Mouse (Mus musculus) heart, embryonic 15.5 days (tissue): ENCODE data around the gene Prss41. TPM values are rescaled to one million over a fixed set of nuclear protein-coding genes. Genes with fewer than 3 reads are reported as not detected.

Experiments used
- ATAC-seq: fragments of 200-750 bp; cut with Nextera tagmentation; replicated peaks from 2 replicates; pipeline ENCODE4 v1.8.0; 2017; ENCODE audit warnings: low read depth, moderate TSS enrichment; ENCODE audit not compliant: insufficient number of reproducible peaks, insufficient read depth, low FRiP score
- H3K27ac ChIP-seq: fragments of 300-500 bp; sonication (generic); 2 replicates; pipeline ENCODE4 v1.5.1; 2015; ENCODE audit warnings: mild to moderate bottlenecking, inconsistent platforms
- H3K27me3 ChIP-seq: fragments of 300-500 bp; sonication (generic); 2 replicates; pipeline ENCODE4 v1.6.1; 2015; ENCODE audit warnings: inconsistent platforms
- H3K36me3 ChIP-seq: fragments of 300-500 bp; sonication (generic); 2 replicates; pipeline ENCODE4 v1.6.1; 2015; ENCODE audit warnings: mild to moderate bottlenecking, inconsistent platforms
- H3K4me1 ChIP-seq: fragments of 300-500 bp; sonication (generic); replicated peaks from 2 replicates; pipeline ENCODE4 v1.6.1; 2015; ENCODE audit warnings: inconsistent platforms
- H3K4me2 ChIP-seq: fragments of 300-500 bp; sonication (generic); 2 replicates; pipeline ENCODE4 v1.6.1; 2015; ENCODE audit warnings: inconsistent platforms, mild to moderate bottlenecking, moderate library complexity
- H3K4me3 ChIP-seq: fragments of 300-500 bp; sonication (generic); 2 replicates; pipeline ENCODE4 v1.5.1; 2015; ENCODE audit warnings: mild to moderate bottlenecking, inconsistent platforms
- H3K9ac ChIP-seq: fragments of 300-500 bp; sonication (generic); 2 replicates; pipeline ENCODE4 v1.6.1; 2015; ENCODE audit warnings: mild to moderate bottlenecking, inconsistent platforms
- H3K9me3 ChIP-seq: fragments of 300-500 bp; sonication (generic); replicated peaks from 2 replicates; pipeline ENCODE4 v1.6.1; 2016; ENCODE audit warnings: inconsistent platforms
- WGBS: fragments of 180-500 bp; shearing (Covaris S2); methylation state at CpG from one replicate; pipeline ENCODE4 v1.1.7; 2015; ENCODE audit warnings: mixed read lengths; 5-methylcytosine and 5-hydroxymethylcytosine counted together
- microRNA-seq: library from miRNA; unstranded; fragments of <30 nt; microRNA quantifications from one replicate; pipeline ENCODE4, GENCODE M21; 2016
- polyA plus RNA-seq: library from polyadenylated mRNA; unstranded; fragments of >200 nt; fragmentation: Nextera tagmentation; extraction: Ambion mirVana; gene quantifications from 2 replicates; pipeline ENCODE4 v1.2.1, GENCODE M21; 2015

The Prss41 gene
- polyA plus RNA-seq, 1 experiment from 2014 or later, result 0.06 TPM

DNA sequence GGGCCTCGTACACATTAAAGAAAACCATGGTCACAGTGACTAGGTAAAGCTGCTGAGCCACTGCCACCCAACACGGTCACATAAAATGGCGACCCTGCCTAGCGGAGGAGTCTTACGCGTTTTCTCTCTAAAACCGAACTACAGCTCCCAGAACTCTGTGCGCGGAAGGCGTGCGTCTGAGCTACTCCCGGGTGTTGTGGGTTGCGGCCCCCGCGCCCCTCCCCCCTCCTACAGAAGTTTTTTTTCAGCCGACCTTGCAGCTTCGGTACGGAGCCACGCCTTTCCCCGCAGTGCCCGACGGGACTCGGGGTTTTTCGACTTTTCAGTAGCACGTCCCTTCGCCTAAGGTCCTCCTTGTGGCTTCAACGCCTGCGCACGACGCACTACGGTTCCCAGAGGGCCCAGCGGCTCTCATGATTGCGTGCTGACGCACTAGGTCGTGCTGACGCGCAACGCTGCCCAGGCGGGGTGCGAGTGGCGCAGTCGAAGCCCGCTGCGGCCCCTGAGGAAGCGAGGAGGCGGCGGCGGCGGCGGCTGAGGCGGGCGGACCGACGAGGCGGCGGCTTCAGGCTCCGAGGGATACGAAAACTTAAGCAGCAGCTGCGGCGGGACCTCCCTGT lies 41.1 kb downstream of the Prss41 start:
- Histone ChIP-seq H3K9ac (peak overlapping the region; percentile 90), H3K4me1 (peaks cover 31% of the 10 kb centered on the region), H3K36me3 (peaks cover 2% of the 10 kb centered on the region), H3K27ac (peak overlapping the region; percentile 94), H3K27me3 (no peaks in the 10 kb centered on the region), H3K4me3 (peak overlapping the region; percentile 72), H3K4me2 (peak overlapping the region; percentile 75), H3K9me3 (no peaks in the 10 kb centered on the region)
- peak; percentile 98 for ATAC-seq
- under 1% methylated on average over 59 of the region's 60 CpGs for WGBS

DNA sequence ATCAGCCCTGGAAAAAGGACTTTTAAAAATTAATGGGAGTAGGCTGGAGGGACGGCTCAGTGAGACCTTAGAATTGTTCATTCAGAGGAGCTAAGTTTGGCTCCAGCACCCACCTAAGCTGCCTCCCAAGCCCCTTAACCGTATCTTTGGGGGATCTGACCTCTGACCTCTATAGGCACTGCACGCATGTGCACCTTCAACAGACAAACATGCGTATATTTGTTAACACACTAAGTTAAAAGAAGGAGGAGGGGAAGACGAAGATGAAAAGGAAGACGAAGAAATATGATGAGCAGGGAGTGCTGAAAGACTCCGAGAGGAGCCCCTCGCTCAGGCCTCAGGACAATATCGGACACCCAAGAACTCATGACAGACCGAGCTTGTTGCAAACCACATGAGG lies 42.3 kb downstream of the Prss41 start:
- Histone ChIP-seq H3K27me3 (no peaks in the 10 kb centered on the region), H3K9me3 (no peaks in the 10 kb centered on the region), H3K36me3 (no peaks in the 10 kb centered on the region), H3K4me1 (peaks cover 21% of the 10 kb centered on the region), H3K4me2 (no peak overlapping the region), H3K27ac (no peak overlapping the region), H3K9ac (no peak overlapping the region), H3K4me3 (no peak overlapping the region)
- 93% methylated on average over 10 of the region's 10 CpGs for WGBS
- ATAC-seq, result no peak

GRCm38 (mm10) chr17:23797316-23797715 lies 46.7 kb downstream of the Prss41 start:
- H3K27me3 ChIP-seq, result no peaks in the 10 kb centered on the region
- ATAC-seq, result no peak
- H3K9me3 ChIP-seq, result no peaks in the 10 kb centered on the region

GRCm38 (mm10) chr17:23795323-23795722 lies 48.6 kb downstream of the Prss41 start:
- Histone ChIP-seq H3K9ac (no peak overlapping the region), H3K4me2 (no peak overlapping the region), H3K27ac (no peak overlapping the region), H3K4me1 (peaks cover 6% of the 10 kb centered on the region), H3K4me3 (no peak overlapping the region), H3K36me3 (no peaks in the 10 kb centered on the region), H3K9me3 (no peaks in the 10 kb centered on the region), H3K27me3 (no peaks in the 10 kb centered on the region)
- WGBS, result 91% methylated on average over 8 of the region's 8 CpGs
- no peak for ATAC-seq

More at GRCm38 (mm10) chr17:23797316-23797715, 46.7 kb downstream of the Prss41 start:
- no peak overlapping the region for H3K27ac ChIP-seq
- H3K36me3 ChIP-seq, result no peaks in the 10 kb centered on the region
- no peak overlapping the region for H3K9ac ChIP-seq
- no peak overlapping the region for H3K4me3 ChIP-seq
- H3K4me1 ChIP-seq, result no peaks in the 10 kb centered on the region
- 59% methylated on average over 7 of the region's 7 CpGs for WGBS
- H3K4me2 ChIP-seq, result no peak overlapping the region

DNA sequence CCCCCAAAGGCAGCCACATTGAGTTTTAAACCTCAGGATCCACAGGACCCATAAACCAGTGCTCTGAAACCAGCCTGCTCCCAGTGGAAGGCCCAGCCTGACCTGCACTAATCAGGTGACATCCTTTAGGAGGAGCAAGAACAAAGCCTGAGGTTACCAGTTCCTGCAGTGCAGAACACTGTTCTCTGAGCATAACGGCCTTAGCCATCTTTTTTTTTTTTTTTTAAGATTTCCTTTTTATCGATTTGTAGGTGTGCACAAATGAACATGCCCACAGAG lies 53.0 kb downstream of the Prss41 start:
- Histone ChIP-seq H3K4me3 (peak overlapping the region; percentile 50), H3K36me3 (no peaks in the 10 kb centered on the region), H3K4me1 (peaks cover 19% of the 10 kb centered on the region), H3K9me3 (no peaks in the 10 kb centered on the region), H3K27me3 (no peaks in the 10 kb centered on the region), H3K4me2 (peak overlapping the region; percentile 80), H3K27ac (peak overlapping the region; percentile 85), H3K9ac (no peak overlapping the region; the same call in 1 of the 2 replicates)
- 0 out of 2 replicates have a peak, but pooled peaks have one; percentile 20 for ATAC-seq
- 47% methylated on average over 2 of the region's 2 CpGs for WGBS

DNA sequence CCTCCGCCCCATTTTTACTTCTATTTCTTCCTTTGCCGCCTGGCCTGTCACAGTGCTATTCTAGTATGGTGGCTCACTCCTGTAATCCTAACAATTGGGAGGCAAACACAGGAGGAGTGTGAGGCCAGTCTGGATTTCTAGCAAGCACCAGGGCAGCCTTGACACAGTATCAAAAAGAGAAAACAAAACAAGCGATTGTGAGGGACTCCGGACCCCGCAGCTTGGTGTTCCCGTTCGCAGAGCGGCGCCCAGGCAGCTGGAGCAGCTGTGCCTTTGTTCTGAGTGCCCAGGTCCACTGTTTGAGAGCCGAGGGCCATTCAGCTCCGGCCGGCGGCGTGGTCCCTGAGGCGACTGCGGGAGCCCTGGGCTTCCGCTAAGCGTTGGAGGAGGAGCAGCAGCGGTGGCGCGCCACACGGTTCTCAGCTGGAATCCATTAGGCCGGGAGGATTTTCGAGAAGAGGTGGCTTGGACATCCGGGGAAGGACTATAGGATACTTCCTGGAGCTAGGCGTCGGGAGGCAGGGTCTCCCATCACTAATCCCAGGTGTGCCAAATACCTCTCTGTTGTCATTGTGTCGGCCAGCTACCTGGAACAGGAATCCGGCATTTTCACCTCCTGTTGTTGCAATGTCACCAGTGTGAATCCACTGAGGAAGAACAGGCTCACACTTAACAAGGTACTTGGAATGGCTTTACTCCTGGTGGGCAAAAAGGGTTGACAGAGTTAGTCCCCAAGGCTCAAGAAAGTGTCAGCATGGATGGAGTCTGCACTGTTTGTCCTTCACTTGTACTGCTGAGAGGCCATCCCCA lies 53.5 kb downstream of the Prss41 start, which contains the start of gene Srrm2:
Srrm2 (plus strand) TSS at position 264 of the 810 bp plus-strand sequence.
- 3% methylated on average over 29 of the region's 29 CpGs for WGBS
- peak within 1 kb of the TSS; percentile 50 for H3K4me3 ChIP-seq
- peak within 1 kb of the TSS; percentile 85 for H3K27ac ChIP-seq
- H3K4me1 ChIP-seq, result peaks cover 25% of the 10 kb centered on the region
- peak within 1 kb of the TSS; percentile 80 for H3K4me2 ChIP-seq
- ATAC-seq, result peak; percentile 66
- peak within 1 kb of the TSS; percentile 63 for H3K9ac ChIP-seq
- H3K36me3 ChIP-seq, result no peaks in the 10 kb centered on the region
- no peaks in the 10 kb centered on the region for H3K27me3 ChIP-seq
- H3K9me3 ChIP-seq, result no peaks in the 10 kb centered on the region

- H3K27ac ChIP-seq, result peak overlapping the region; percentile 85
- H3K36me3 ChIP-seq, result no peaks in the 10 kb centered on the region
- H3K9me3 ChIP-seq, result no peaks in the 10 kb centered on the region
- H3K9ac ChIP-seq, result peak overlapping the region; percentile 63
- H3K4me3 ChIP-seq, result peak overlapping the region; percentile 50
- no peak for ATAC-seq
- peak overlapping the region; percentile 80 for H3K4me2 ChIP-seq
- 15% methylated on average over 8 of the region's 8 CpGs for WGBS
- no peaks in the 10 kb centered on the region for H3K27me3 ChIP-seq
- peaks cover 25% of the 10 kb centered on the region for H3K4me1 ChIP-seq
Measured at GRCm38 (mm10) chr17:23789749-23790268, 54.2 kb downstream of the Prss41 start.

DNA sequence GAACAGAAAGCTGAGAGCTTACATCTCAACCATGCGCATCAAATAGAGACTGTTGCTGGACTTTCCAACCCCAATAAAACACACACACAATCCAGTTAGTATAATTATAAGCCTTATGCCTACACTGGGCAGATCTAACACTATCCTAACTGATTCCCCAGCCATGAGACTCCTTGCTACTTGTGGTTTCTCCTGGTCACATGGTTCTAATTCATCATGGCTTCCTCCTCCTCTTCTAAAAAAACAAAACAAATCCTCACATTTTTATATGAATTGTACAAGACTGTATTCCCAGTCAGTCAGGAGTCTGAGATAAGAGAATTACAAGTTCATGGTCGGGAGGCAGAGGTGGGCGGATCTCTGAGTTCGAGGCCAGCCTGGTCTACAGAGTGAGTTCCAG lies 55.0 kb downstream of the Prss41 start:
- ATAC-seq, result no peak
- H3K9me3 ChIP-seq, result no peaks in the 10 kb centered on the region
- H3K36me3 ChIP-seq, result no peaks in the 10 kb centered on the region
- H3K4me1 ChIP-seq, result peaks cover 25% of the 10 kb centered on the region
- no peaks in the 10 kb centered on the region for H3K27me3 ChIP-seq
- no peak overlapping the region for H3K4me2 ChIP-seq
- H3K9ac ChIP-seq, result no peak overlapping the region
- 86% methylated on average over 4 of the region's 4 CpGs for WGBS
- H3K4me3 ChIP-seq, result no peak overlapping the region
- H3K27ac ChIP-seq, result no peak overlapping the region

Small RNAs within 50 kb of the gene (microRNA-seq; reads per million reads assigned to microRNA genes)
- gene Mir5125, result 1.5 reads per million

Other genes with a start within 250 kb of the Prss41 start
- gene Zfp13, start 244.7 kb downstream of the Prss41 start, polyA plus RNA-seq, result 6.7 and 8.3 TPM in 2 replicates
- gene Zscan10, start 243.3 kb downstream of the Prss41 start, polyA plus RNA-seq, result 0.06 TPM in 1 of 2 replicates, not detected in the other
- gene Mmp25, start 198.9 kb downstream of the Prss41 start, polyA plus RNA-seq, result 0.38 and 0.48 TPM in 2 replicates
- gene Bicdl2, start 183.7 kb downstream of the Prss41 start, polyA plus RNA-seq, result 0.35 and 0.39 TPM in 2 replicates
- 226 and 282 TPM in 2 replicates for gene Hcfc1r1, start 170.6 kb downstream of the Prss41 start, polyA plus RNA-seq
- gene Thoc6, start 170.3 kb downstream of the Prss41 start, polyA plus RNA-seq, result 29.4 and 36.8 TPM in 2 replicates
- 107 and 116 TPM in 2 replicates for gene Tnfrsf12a, start 166.7 kb downstream of the Prss41 start, polyA plus RNA-seq
- 4.5 and 12.9 TPM in 2 replicates for gene Cldn6, start 164.9 kb downstream of the Prss41 start, polyA plus RNA-seq
- 0.09 and 0.68 TPM in 2 replicates for gene Cldn9, start 160.1 kb downstream of the Prss41 start, polyA plus RNA-seq
- not detected in 2 replicates for gene 1520401A03Rik, start 121.4 kb downstream of the Prss41 start, polyA plus RNA-seq
- 22.4 and 37.6 TPM in 2 replicates for gene Pkmyt1, start 117.8 kb downstream of the Prss41 start, polyA plus RNA-seq
- gene Paqr4, start 103.3 kb downstream of the Prss41 start, polyA plus RNA-seq, result 13.5 and 18.7 TPM in 2 replicates
- gene Kremen2, start 98.3 kb downstream of the Prss41 start, polyA plus RNA-seq, result 0.28 and 3.3 TPM in 2 replicates
- 36.5 and 47.5 TPM in 2 replicates for gene Flywch1, start 72.6 kb downstream of the Prss41 start, polyA plus RNA-seq
- 4.8 and 9.1 TPM in 2 replicates for gene Flywch2, start 58.1 kb downstream of the Prss41 start, polyA plus RNA-seq
- 315 and 320 TPM in 2 replicates for gene Srrm2, start 53.6 kb downstream of the Prss41 start, polyA plus RNA-seq
- 782 and 921 TPM in 2 replicates for gene Elob, start 15.0 kb downstream of the Prss41 start, polyA plus RNA-seq
- 0.13 TPM in 1 of 2 replicates, not detected in the other for gene Prss33, start 8.1 kb downstream of the Prss41 start, polyA plus RNA-seq
- not detected in 2 replicates for gene Prss32, start 317 bp downstream of the Prss41 start, polyA plus RNA-seq
- not detected in 2 replicates for gene Prss21, start 23.9 kb upstream of the Prss41 start, polyA plus RNA-seq
- gene Dcpp1, start 36.7 kb upstream of the Prss41 start, polyA plus RNA-seq, result not detected in 2 replicates
- not detected in 2 replicates for gene Dcpp2, start 36.7 kb upstream of the Prss41 start, polyA plus RNA-seq
- not detected in 2 replicates for gene Dcpp3, start 73.3 kb upstream of the Prss41 start, polyA plus RNA-seq
- gene Sbp, start 97.5 kb upstream of the Prss41 start, polyA plus RNA-seq, result not detected in 2 replicates
- not detected in 2 replicates for gene Sbpl, start 111.1 kb upstream of the Prss41 start, polyA plus RNA-seq
- gene Prss30, start 136.4 kb upstream of the Prss41 start, polyA plus RNA-seq, result 0.34 TPM in 1 of 2 replicates, not detected in the other
- 0.13 TPM in 1 of 2 replicates, not detected in the other for gene Prss22, start 153.9 kb upstream of the Prss41 start, polyA plus RNA-seq
- gene Prss27, start 194.0 kb upstream of the Prss41 start, polyA plus RNA-seq, result not detected in 2 replicates
- 31.3 and 37.6 TPM in 2 replicates for gene Kctd5, start 229.3 kb upstream of the Prss41 start, polyA plus RNA-seq